Mouse (Mus musculus) inflammation-experienced regulatory T-cells, adult 6 months (primary cell): ENCODE measurements at regions not wholly inside any gene's neighbourhood (a gene's known extent, or its start where the extent isn't known, plus 50 kb on each side); places are given as distances from the start of the nearest gene placed in this dataset.

Source experiments
- ATAC-seq: one replicate; pipeline ENCODE4 v1.8.0; 2017

- ATAC-seq, result no peak
These were observed 117.5 kb upstream of the Jag1 start for GRCm38 (mm10) chr2:137233936-137234335.

GRCm38 (mm10) chr2:137231161-137231560 lies 114.7 kb upstream of the Jag1 start:
- ATAC-seq, result no peak

- ATAC-seq, result no peak
These were observed 113.1 kb upstream of the Jag1 start for GRCm38 (mm10) chr2:137229422-137230069.

- ATAC-seq, result no peak
These were observed 111.1 kb upstream of the Jag1 start for GRCm38 (mm10) chr2:137227495-137227894.

- peak; percentile 38 for ATAC-seq
These were observed 108.5 kb upstream of the Jag1 start for GRCm38 (mm10) chr2:137224702-137225552.

- no peak for ATAC-seq
These were observed 99.3 kb upstream of the Jag1 start for GRCm38 (mm10) chr2:137215697-137216096.

GRCm38 (mm10) chr2:137207846-137208245 lies 91.4 kb upstream of the Jag1 start:
- ATAC-seq, result no peak

GRCm38 (mm10) chr2:137204274-137204850 lies 87.9 kb upstream of the Jag1 start:
- ATAC-seq, result no peak

- ATAC-seq, result no peak
These were observed 83.7 kb upstream of the Jag1 start for GRCm38 (mm10) chr2:137200101-137200500.

- ATAC-seq, result no peak
These were observed 75.7 kb upstream of the Jag1 start for GRCm38 (mm10) chr2:137192183-137192582.

GRCm38 (mm10) chr2:137169176-137169575 lies 52.7 kb upstream of the Jag1 start:
- ATAC-seq, result no peak

- no peak for ATAC-seq
These were observed 52.2 kb upstream of the Jag1 start for GRCm38 (mm10) chr2:137168626-137169025.
